Comparison of ENCODE assay signal across 12 mouse cellular contexts in genomic region chr9:113019576-113019975, GRCm38 (mm10).
DNase-seq lines count a peak whose midpoint lies in the region; ATAC-seq and TF ChIP-seq lines count a peak whose summit lies in the region.
"Had no signal": no experiment of that assay in that cellular context is flagged by ENCODE, and none has a peak within 500 bp of the region (broad histone marks: within the 10 kb centered on the region; RNA-seq: fewer than 3 reads in every experiment).

No protein-coding gene starts in this region.

- H3K36me3 ChIP-seq in hindbrain, postnatal 0 days (ENCODE audit: insufficient read depth, low read length) = no peaks in the 10 kb centered on the region
- no peaks in the 10 kb centered on the region for H3K36me3 ChIP-seq in hindbrain, embryonic 13.5 days
- H3K36me3 ChIP-seq in midbrain, embryonic 14.5 days (ENCODE audit: control insufficient read depth, insufficient read depth, low read length) = no peaks in the 10 kb centered on the region
- no peaks in the 10 kb centered on the region for H3K36me3 ChIP-seq in midbrain, embryonic 15.5 days (replicated peaks)
- H3K36me3 ChIP-seq: lung, embryonic 15.5 days had no signal

- DNase-seq in hindbrain, postnatal 0 days (ENCODE audit: low spot score) = peak; percentile 39
- DNase-seq in midbrain, embryonic 14.5 days = peak; percentile 3
- peak; percentile 43 to 63 for DNase-seq in cerebellum, adult 2 months
- no peak for DNase-seq in lung, postnatal 36 days
- no peak for DNase-seq in retina, postnatal 1 day
- DNase-seq: heart, adult 11 months had no signal

- TF ChIP-seq POLR2A in cerebellum, adult 2 months (IDR thresholded peaks at IDR 0.05; ENCODE audit: borderline replicate concordance, insufficient read depth, low read length) = no peak
- no peak for TF ChIP-seq POLR2A in embryonic fibroblast, embryonic 13.5 days (IDR thresholded peaks at IDR 0.05; ENCODE audit: low read depth, low read length)

- H3K4me1 ChIP-seq in hindbrain, postnatal 0 days (ENCODE audit: insufficient read depth, low read length) = no peaks in the 10 kb centered on the region
- H3K4me1 ChIP-seq in hindbrain, embryonic 13.5 days (replicated peaks) = peaks cover 3% of the 10 kb centered on the region; the same call in 1 of the 2 replicates
- H3K4me1 ChIP-seq in midbrain, embryonic 14.5 days (ENCODE audit: control insufficient read depth, insufficient read depth, low read length) = no peaks in the 10 kb centered on the region
- H3K4me1 ChIP-seq in midbrain, embryonic 15.5 days = no peaks in the 10 kb centered on the region
- peaks cover 8% of the 10 kb centered on the region for H3K4me1 ChIP-seq in cerebellum, adult 2 months (ENCODE audit: control insufficient read depth, insufficient read depth, low read length)
- H3K4me1 ChIP-seq in embryonic fibroblast, embryonic 13.5 days (ENCODE audit: control insufficient read depth, insufficient read depth, low read length) = no peaks in the 10 kb centered on the region
- H3K4me1 ChIP-seq: lung, embryonic 15.5 days had no signal

- no peak overlapping the region for H3K4me3 ChIP-seq in hindbrain, postnatal 0 days (ENCODE audit: low read length)
- no peak overlapping the region for H3K4me3 ChIP-seq in hindbrain, embryonic 13.5 days
- H3K4me3 ChIP-seq in midbrain, embryonic 14.5 days (replicated peaks; ENCODE audit: low read depth, low read length) = no peak overlapping the region
- no peak overlapping the region for H3K4me3 ChIP-seq in midbrain, embryonic 15.5 days
- H3K4me3 ChIP-seq in cerebellum, adult 2 months (replicated peaks; ENCODE audit: insufficient read depth, low read depth, low read length) = no peak overlapping the region
- H3K4me3 ChIP-seq in embryonic fibroblast, embryonic 13.5 days (ENCODE audit: insufficient read depth, low read length) = no peak overlapping the region
- H3K4me3 ChIP-seq: lung, embryonic 15.5 days had no signal

- no peaks in the 10 kb centered on the region for H3K9me3 ChIP-seq in hindbrain, postnatal 0 days (ENCODE audit: low read length)
- no peaks in the 10 kb centered on the region for H3K9me3 ChIP-seq in hindbrain, embryonic 13.5 days
- H3K9me3 ChIP-seq in midbrain, embryonic 14.5 days (ENCODE audit: control insufficient read depth, low read length) = no peaks in the 10 kb centered on the region
- H3K9me3 ChIP-seq in midbrain, embryonic 15.5 days = no peaks in the 10 kb centered on the region
- H3K9me3 ChIP-seq: lung, embryonic 15.5 days had no signal

- no peak overlapping the region for H3K4me2 ChIP-seq in hindbrain, postnatal 0 days (ENCODE audit: low read depth, low read length)
- no peak overlapping the region for H3K4me2 ChIP-seq in hindbrain, embryonic 13.5 days
- H3K4me2 ChIP-seq in midbrain, embryonic 14.5 days (ENCODE audit: low read length) = no peak overlapping the region
- H3K4me2 ChIP-seq in midbrain, embryonic 15.5 days = no peak overlapping the region
- H3K4me2 ChIP-seq: liver, embryonic 11.5 days; lung, embryonic 15.5 days had no signal

- H3K9ac ChIP-seq in hindbrain, postnatal 0 days (replicated peaks; ENCODE audit: low read length) = no peak overlapping the region
- H3K9ac ChIP-seq in hindbrain, embryonic 13.5 days = no peak overlapping the region
- no peak overlapping the region for H3K9ac ChIP-seq in midbrain, embryonic 14.5 days (replicated peaks; ENCODE audit: low read length)
- no peak overlapping the region for H3K9ac ChIP-seq in midbrain, embryonic 15.5 days
- H3K9ac ChIP-seq: lung, embryonic 15.5 days had no signal

- no peak overlapping the region for H3K27ac ChIP-seq in hindbrain, postnatal 0 days
- H3K27ac ChIP-seq in hindbrain, embryonic 13.5 days = no peak overlapping the region
- H3K27ac ChIP-seq in midbrain, embryonic 14.5 days (replicated peaks; ENCODE audit: low read depth, low read length) = no peak overlapping the region
- no peak overlapping the region for H3K27ac ChIP-seq in midbrain, embryonic 15.5 days
- H3K27ac ChIP-seq in cerebellum, adult 2 months (ENCODE audit: insufficient read depth, low read length) = 0 out of 2 replicates have a peak overlapping the region, but pooled peaks have one; percentile 33
- peak overlapping the region; percentile 70 for H3K27ac ChIP-seq in embryonic fibroblast, embryonic 13.5 days (ENCODE audit: insufficient read depth, low read length)
- H3K27ac ChIP-seq: lung, embryonic 15.5 days had no signal

- ATAC-seq in hindbrain, postnatal 0 days = no peak
- no peak for ATAC-seq in hindbrain, embryonic 13.5 days (ENCODE audit: low FRiP score)
- no peak for ATAC-seq in midbrain, embryonic 14.5 days (ENCODE audit: low FRiP score, low TSS enrichment)
- ATAC-seq in midbrain, embryonic 15.5 days (replicated peaks) = no peak
- ATAC-seq: hindbrain, embryonic 16.5 days had no signal

- whole genome bisulfite sequencing in hindbrain, postnatal 0 days = 46% methylated on average over 6 of the region's 6 CpGs
- 68% methylated on average over 6 of the region's 6 CpGs for WGBS in hindbrain, embryonic 13.5 days
- 64% methylated on average over 6 of the region's 6 CpGs for WGBS in midbrain, embryonic 14.5 days
- WGBS in midbrain, embryonic 15.5 days = 57% methylated on average over 6 of the region's 6 CpGs
- 9% methylated on average over 6 of the region's 6 CpGs for WGBS in cerebellum, adult 2 months

- H3K27me3 ChIP-seq in hindbrain, postnatal 0 days (ENCODE audit: insufficient read depth, low read length) = no peaks in the 10 kb centered on the region
- no peaks in the 10 kb centered on the region for H3K27me3 ChIP-seq in hindbrain, embryonic 13.5 days
- H3K27me3 ChIP-seq in midbrain, embryonic 14.5 days (ENCODE audit: control insufficient read depth, insufficient read depth, low read length) = no peaks in the 10 kb centered on the region
- no peaks in the 10 kb centered on the region for H3K27me3 ChIP-seq in midbrain, embryonic 15.5 days (replicated peaks)
- no peaks in the 10 kb centered on the region for H3K27me3 ChIP-seq in cerebellum, adult 2 months (ENCODE audit: control insufficient read depth, insufficient read depth, low read length)
- H3K27me3 ChIP-seq: lung, embryonic 15.5 days had no signal

- no peak for TF ChIP-seq CTCF in hindbrain, postnatal 0 days (IDR thresholded peaks at IDR 0.05; ENCODE audit: low read depth)
- TF ChIP-seq CTCF in cerebellum, adult 2 months (IDR thresholded peaks at IDR 0.05; ENCODE audit: borderline replicate concordance, insufficient read depth, low read depth, low read length) = no peak
- no peak for TF ChIP-seq CTCF in embryonic fibroblast, embryonic 13.5 days (IDR thresholded peaks at IDR 0.05; ENCODE audit: borderline replicate concordance, insufficient read depth, low read length)

Comparison
In these comparisons a context has a peak if more than half of its experiments do, and no peak if none do; other contexts are left out.
1. DNase-seq: peak in hindbrain, postnatal 0 days (single experiment), midbrain, embryonic 14.5 days (single experiment) and cerebellum, adult 2 months (2 of 2); none in lung, postnatal 36 days (single experiment) and retina, postnatal 1 day (single experiment).
2. H3K27ac ChIP-seq: peak in cerebellum, adult 2 months (single experiment) and embryonic fibroblast, embryonic 13.5 days (single experiment); none in hindbrain, postnatal 0 days (single experiment), hindbrain, embryonic 13.5 days (single experiment), midbrain, embryonic 14.5 days (single experiment) and midbrain, embryonic 15.5 days (single experiment).